Mouse (Mus musculus) cortical plate, adult 2 months (tissue): ENCODE results near the gene Ifna15. TPM values are rescaled to one million over a fixed set of nuclear protein-coding genes. Genes with fewer than 3 reads are reported as not detected.

ENCODE experiments used
- H3K27ac ChIP-seq: fragments of 200-500 bp; 2 replicates; pipeline ENCODE4 v1.5.1; 2012; ENCODE audit warnings: low read length, control low read depth, inconsistent platforms; ENCODE audit not compliant: insufficient read depth
- H3K4me1 ChIP-seq: fragments of 200-500 bp; 2 replicates; pipeline ENCODE4 v1.6.1; 2011; ENCODE audit warnings: low read length; ENCODE audit not compliant: control insufficient read depth, insufficient read depth
- H3K4me3 ChIP-seq: fragments of 200-500 bp; 2 replicates; pipeline ENCODE4 v1.5.1; 2011; ENCODE audit warnings: mild to moderate bottlenecking, low read length, control low read depth; ENCODE audit not compliant: insufficient read depth
- CTCF ChIP-seq: fragments of 200-500 bp; IDR thresholded peaks from 2 replicates; pipeline ENCODE4 v1.5.1; 2011; ENCODE audit warnings: mild to moderate bottlenecking, control low read depth, low read length; ENCODE audit not compliant: insufficient read depth; ENCODE audit errors: extremely low read depth
- POLR2A ChIP-seq: fragments of 200-500 bp; IDR thresholded peaks from 2 replicates; pipeline ENCODE4 v1.6.1; 2011; ENCODE audit warnings: mild to moderate bottlenecking, low read length, control low read depth; ENCODE audit not compliant: insufficient read depth; ENCODE audit errors: extremely low read depth
- polyA plus RNA-seq: library from polyadenylated mRNA; depleted of rRNA; stranded (reverse); fragments of >200 nt; gene quantifications from 2 replicates; pipeline ENCODE4 v1.2.3, GENCODE M21; 2012

Ifna15 gene
- polyA plus RNA-seq, 1 experiment = not detected

GRCm38 (mm10) chr4:88535742-88536141, 22.3 kb downstream of the Ifna15 start:
- no peak overlapping the region for H3K4me3 ChIP-seq
- no peak overlapping the region for H3K27ac ChIP-seq
- H3K4me1 ChIP-seq = no peaks in the 10 kb centered on the region
- TF ChIP-seq POLR2A = no peak
- no peak for TF ChIP-seq CTCF

- no peak for TF ChIP-seq POLR2A
- TF ChIP-seq CTCF = no peak
- H3K27ac ChIP-seq = no peak overlapping the region
- H3K4me3 ChIP-seq = no peak overlapping the region
- no peaks in the 10 kb centered on the region for H3K4me1 ChIP-seq
These were observed 23.1 kb downstream of the Ifna15 start for GRCm38 (mm10) chr4:88534903-88535302.

GRCm38 (mm10) chr4:88533499-88533898, 24.5 kb downstream of the Ifna15 start:
- Histone ChIP-seq H3K4me1 (no peaks in the 10 kb centered on the region), H3K27ac (no peak overlapping the region), H3K4me3 (no peak overlapping the region)
- no peak for TF ChIP-seq CTCF
- TF ChIP-seq POLR2A = no peak

GRCm38 (mm10) chr4:88530892-88531291, 27.2 kb downstream of the Ifna15 start:
- TF ChIP-seq POLR2A (no peak), CTCF (no peak)
- Histone ChIP-seq H3K27ac (no peak overlapping the region), H3K4me1 (no peaks in the 10 kb centered on the region), H3K4me3 (no peak overlapping the region)

GRCm38 (mm10) chr4:88530271-88530670, 27.8 kb downstream of the Ifna15 start:
- H3K4me1 ChIP-seq = no peaks in the 10 kb centered on the region
- TF ChIP-seq CTCF = no peak
- no peak for TF ChIP-seq POLR2A
- H3K4me3 ChIP-seq = no peak overlapping the region
- no peak overlapping the region for H3K27ac ChIP-seq

GRCm38 (mm10) chr4:88526379-88527049, 31.5 kb downstream of the Ifna15 start:
- Histone ChIP-seq H3K27ac (no peak overlapping the region), H3K4me1 (no peaks in the 10 kb centered on the region), H3K4me3 (no peak overlapping the region)
- no peak for TF ChIP-seq CTCF
- no peak for TF ChIP-seq POLR2A

- TF ChIP-seq CTCF = no peak
- no peak for TF ChIP-seq POLR2A
- H3K4me3 ChIP-seq = no peak overlapping the region
- no peak overlapping the region for H3K27ac ChIP-seq
- no peaks in the 10 kb centered on the region for H3K4me1 ChIP-seq
These were observed 32.7 kb downstream of the Ifna15 start for GRCm38 (mm10) chr4:88525393-88525792.

GRCm38 (mm10) chr4:88523241-88523640, 34.8 kb downstream of the Ifna15 start:
- H3K4me3 ChIP-seq = no peak overlapping the region
- no peak overlapping the region for H3K27ac ChIP-seq
- TF ChIP-seq CTCF = peak; percentile 23; the same call in 1 of the 2 replicates
- no peak for TF ChIP-seq POLR2A
- H3K4me1 ChIP-seq = no peaks in the 10 kb centered on the region

GRCm38 (mm10) chr4:88522674-88523073, 35.4 kb downstream of the Ifna15 start, which contains the start of gene Ifnb1:
Gene Ifnb1 (minus strand): TSS chr4:88522774.
- no peaks in the 10 kb centered on the region for H3K4me1 ChIP-seq
- no peak within 1 kb of the TSS for H3K4me3 ChIP-seq
- no peak within 1 kb of the TSS for H3K27ac ChIP-seq
- TF ChIP-seq CTCF = no peak
- TF ChIP-seq POLR2A = no peak

- TF ChIP-seq POLR2A (no peak), CTCF (no peak)
- no peak overlapping the region for H3K4me3 ChIP-seq
- H3K27ac ChIP-seq = no peak overlapping the region
- H3K4me1 ChIP-seq = no peaks in the 10 kb centered on the region
These were observed 40.1 kb downstream of the Ifna15 start for GRCm38 (mm10) chr4:88517957-88518356.

- Histone ChIP-seq H3K27ac (no peak overlapping the region), H3K4me3 (no peak overlapping the region), H3K4me1 (no peaks in the 10 kb centered on the region)
- TF ChIP-seq POLR2A (no peak), CTCF (no peak)
These were observed 42.3 kb downstream of the Ifna15 start for GRCm38 (mm10) chr4:88515711-88516211.

- Histone ChIP-seq H3K4me3 (no peak overlapping the region), H3K27ac (no peak overlapping the region), H3K4me1 (no peaks in the 10 kb centered on the region)
- TF ChIP-seq CTCF (no peak), POLR2A (no peak)
These were observed 42.8 kb downstream of the Ifna15 start for GRCm38 (mm10) chr4:88515250-88515649.
